Mouse (Mus musculus) CH12.LX (cell line): Measurements from ENCODE around the gene Atn1. TPM values are rescaled to one million over a fixed set of nuclear protein-coding genes. Genes with fewer than 3 reads are reported as not detected.
"Not testable (repeated sequence)": the region's sequence is repeated elsewhere in the genome, so short reads cannot be mapped to it uniquely, and the experiment has no call there.

ENCODE experiments used
- DNase-seq: peaks from one replicate; pipeline ENCODE4 v3.0.0-alpha.2; 2013; ENCODE audit errors: extremely low read depth
- H3K27ac ChIP-seq: 2 replicates; pipeline ENCODE4 v1.5.1; 2012; ENCODE audit warnings: low read depth, mild to moderate bottlenecking, control low read depth, moderate library complexity; ENCODE audit not compliant: insufficient read depth
- H3K27me3 ChIP-seq: replicated peaks from 2 replicates; pipeline ENCODE3; 2012; ENCODE audit warnings: inconsistent platforms
- H3K36me3 ChIP-seq, 2 experiments: replicated peaks in 1 of 2; 2 replicates each; pipeline versions ENCODE3 to v1.6.1; 2012; ENCODE audit warnings: inconsistent platforms in 1 of 2, low read length in 1 of 2, mild to moderate bottlenecking in 1 of 2, mixed read lengths in 1 of 2, moderate library complexity in 1 of 2; ENCODE audit not compliant: control insufficient read depth in 1 of 2, insufficient read depth in 1 of 2
- H3K4me1 ChIP-seq, 2 experiments: 2 replicates each; pipeline ENCODE4 v1.6.1; 2012; ENCODE audit warnings: inconsistent platforms in 1 of 2, moderate library complexity in 1 of 2; ENCODE audit not compliant: insufficient read depth in 2 of 2, control insufficient read depth in 1 of 2
- H3K4me2 ChIP-seq: 2 replicates; pipeline ENCODE4 v1.6.1; 2012; ENCODE audit warnings: low read depth, mild to moderate bottlenecking, control low read depth; ENCODE audit not compliant: poor library complexity, insufficient read depth, severe bottlenecking
- H3K4me3 ChIP-seq, 3 experiments: fragments of 150-350 bp in 1 of 3; sonication (generic) in 1 of 3; replicated peaks in 1 of 3; 2 replicates each; pipeline versions ENCODE3 to v1.5.1; 2011 to 2012; ENCODE audit warnings: low read depth in 2 of 3, low read length in 2 of 3, mild to moderate bottlenecking in 2 of 3, moderate library complexity in 2 of 3, control low read depth in 1 of 3, improper control_type of control experiment in 1 of 3, inconsistent platforms in 1 of 3, mixed read lengths in 1 of 3; ENCODE audit not compliant: poor library complexity in 1 of 3
- H3K79me2 ChIP-seq: replicated peaks from 2 replicates; pipeline ENCODE4 v1.6.1; 2012; ENCODE audit warnings: mild to moderate bottlenecking, moderate library complexity; ENCODE audit not compliant: control insufficient read depth, poor library complexity, insufficient read depth, severe bottlenecking; ENCODE audit errors: extremely low read depth
- H3K9ac ChIP-seq: 2 replicates; pipeline ENCODE4 v1.6.1; 2012; ENCODE audit warnings: low read depth, mild to moderate bottlenecking, control low read depth, moderate library complexity; ENCODE audit not compliant: insufficient read depth
- H3K9me3 ChIP-seq: replicated peaks from 2 replicates; pipeline ENCODE3; 2012; ENCODE audit warnings: low read length, inconsistent platforms, mixed read lengths
- BHLHE40 ChIP-seq: IDR thresholded peaks from 2 replicates; pipeline ENCODE4 v1.6.1; 2011; ENCODE audit warnings: mild to moderate bottlenecking, low read depth, low read length, improper control_type of control experiment
- CHD2 ChIP-seq: IDR thresholded peaks from 2 replicates; pipeline ENCODE4 v1.6.1; 2011; ENCODE audit warnings: low read length, improper control_type of control experiment
- CTCF ChIP-seq, 2 experiments: IDR thresholded peaks in 1 of 2; conservative IDR thresholded peaks in 1 of 2; 2 replicates each; pipeline ENCODE4 v1.5.1; 2011 to 2012; ENCODE audit warnings: low read depth in 2 of 2, low read length in 2 of 2, improper control_type of control experiment in 1 of 2, inconsistent platforms in 1 of 2, mild to moderate bottlenecking in 1 of 2, moderate library complexity in 1 of 2
- ELF1 ChIP-seq: IDR thresholded peaks from 2 replicates; pipeline ENCODE4 v1.6.1; 2014; ENCODE audit warnings: low read depth, mild to moderate bottlenecking, inconsistent platforms, low read length, improper control_type of control experiment
- EP300 ChIP-seq: IDR thresholded peaks from 2 replicates; pipeline ENCODE4 v1.6.1; 2011; ENCODE audit warnings: low read length, improper control_type of control experiment
- IRF4 ChIP-seq: IDR thresholded peaks from 2 replicates; pipeline ENCODE4 v1.6.1; 2014; ENCODE audit warnings: low read depth, mild to moderate bottlenecking, inconsistent platforms, low read length, improper control_type of control experiment
- JUND ChIP-seq: conservative IDR thresholded peaks from 2 replicates; pipeline ENCODE4 v1.6.1; 2011; ENCODE audit warnings: low read depth, low read length, improper control_type of control experiment
- MAFK ChIP-seq: IDR thresholded peaks from 2 replicates; pipeline ENCODE4 v1.6.1; 2011; ENCODE audit warnings: low read length, improper control_type of control experiment; ENCODE audit not compliant: insufficient replicate concordance
- MAZ ChIP-seq: IDR thresholded peaks from 2 replicates; pipeline ENCODE4 v1.6.1; 2012; ENCODE audit warnings: low read depth, mild to moderate bottlenecking, inconsistent platforms, low read length, improper control_type of control experiment, moderate library complexity
- MEF2A ChIP-seq: IDR thresholded peaks from 2 replicates; pipeline ENCODE4 v1.6.1; 2014; ENCODE audit warnings: low read depth, mild to moderate bottlenecking, inconsistent platforms, low read length, improper control_type of control experiment, borderline replicate concordance
- MXI1 ChIP-seq: IDR thresholded peaks from 2 replicates; pipeline ENCODE4 v1.6.1; 2011; ENCODE audit warnings: mild to moderate bottlenecking, low read depth, low read length, improper control_type of control experiment
- MYC ChIP-seq: IDR thresholded peaks from 2 replicates; pipeline ENCODE4 v1.6.1; 2011; ENCODE audit warnings: low read depth, mild to moderate bottlenecking, improper control_type of control experiment, low read length
- POLR2A ChIP-seq: IDR thresholded peaks from 2 replicates; pipeline ENCODE4 v1.6.1; 2011; ENCODE audit warnings: low read depth, mild to moderate bottlenecking, improper control_type of control experiment, low read length
- POLR2AphosphoS2 ChIP-seq: IDR thresholded peaks from 2 replicates; pipeline ENCODE4 v1.6.1; 2011; ENCODE audit warnings: low read depth, low read length, improper control_type of control experiment
- RAD21 ChIP-seq: IDR thresholded peaks from 2 replicates; pipeline ENCODE4 v1.6.1; 2011; ENCODE audit warnings: low read depth, mild to moderate bottlenecking, low read length, improper control_type of control experiment, moderate library complexity
- TBP ChIP-seq: conservative IDR thresholded peaks from 2 replicates; pipeline ENCODE4 v1.6.1; 2011; ENCODE audit warnings: low read depth, low read length, improper control_type of control experiment
- TCF12 ChIP-seq: IDR thresholded peaks from 2 replicates; pipeline ENCODE4 v1.6.1; 2014; ENCODE audit warnings: low read depth, mild to moderate bottlenecking, inconsistent platforms, low read length, improper control_type of control experiment
- USF2 ChIP-seq: conservative IDR thresholded peaks from 2 replicates; pipeline ENCODE4 v1.6.1; 2011; ENCODE audit warnings: low read depth, low read length, improper control_type of control experiment
- ZC3H11A ChIP-seq: IDR thresholded peaks from 2 replicates; pipeline ENCODE4 v1.6.1; 2012; ENCODE audit warnings: low read depth, mild to moderate bottlenecking, inconsistent platforms, low read length, improper control_type of control experiment
- ZNF384 ChIP-seq: IDR thresholded peaks from 2 replicates; pipeline ENCODE4 v1.6.1; 2012; ENCODE audit warnings: low read depth, low read length, improper control_type of control experiment, inconsistent platforms
- dilution Hi-C: fragments of 300-500 bp; cut with MboI; formaldehyde crosslinking; loops from 2 replicates; pipeline ENCODE4 v1.14.3; 2020; ENCODE audit warnings: low sequenced_read_pairs; ENCODE audit not compliant: extremely low pct_unique_long_range_greater_than_20kb, extremely low pct_ligation_motif_present
- in situ Hi-C: fragments of 300-500 bp; cut with MboI; formaldehyde crosslinking; loops from 3 replicates; pipeline ENCODE4 v1.14.3; 2019; ENCODE audit warnings: low sequenced_read_pairs, low pct_ligation_motif_present, low pct_unique_long_range_greater_than_20kb, mixed read lengths
- polyA plus RNA-seq: library from polyadenylated mRNA; unstranded; fragments of >175 nt; gene quantifications from 2 replicates; pipeline ENCODE4 v1.2.1, GENCODE M21; 2012; ENCODE audit warnings: low read depth; ENCODE audit not compliant: insufficient read length
- total RNA-seq, 2 experiments: library from RNA; depleted of rRNA; stranded (reverse); fragments of 300-350 nt in 1 of 2; fragments of >200 nt in 1 of 2; gene quantifications; 2 replicates each; pipeline ENCODE4 v1.2.3; 2012 to 2014

Gene Atn1
- total and polyA plus RNA-seq, 3 experiments: 1.7 to 35.1 (median 4.6) TPM

DNA sequence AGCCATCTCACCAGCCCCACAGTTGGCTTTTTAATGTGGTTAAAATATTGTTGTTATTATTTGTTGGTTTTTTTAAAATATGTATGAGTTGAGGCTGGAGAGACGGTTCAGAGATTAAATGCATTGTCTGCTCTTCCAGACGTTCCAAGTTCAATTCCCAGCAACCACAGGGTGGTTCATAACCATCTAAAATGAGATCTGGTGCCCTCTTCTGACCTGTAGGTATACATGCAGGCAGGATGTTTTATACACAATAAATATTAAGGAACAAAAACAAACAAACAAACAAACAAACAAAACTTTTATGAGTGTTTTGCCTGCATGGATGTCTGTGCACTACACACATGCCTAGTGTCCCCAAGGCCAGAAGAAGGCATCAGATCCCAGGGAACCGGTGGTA is 46.7 kb upstream of the Atn1 start:
- no peaks in the 10 kb centered on the region for H3K79me2 ChIP-seq
- H3K9me3 ChIP-seq: peaks cover 4% of the 10 kb centered on the region
- no peaks in the 10 kb centered on the region for H3K27me3 ChIP-seq
- dilution Hi-C loops: no loop called here
- H3K4me1 ChIP-seq: peaks cover 3 to 19% of the 10 kb centered on the region in 2 experiments; a peak in 2 of 4 replicates
- no peak overlapping the region for H3K4me2 ChIP-seq
- no peak overlapping the region for H3K9ac ChIP-seq
- no peak overlapping the region for H3K27ac ChIP-seq
- H3K36me3 ChIP-seq: peaks cover 0 to 8% of the 10 kb centered on the region in 2 experiments
- TF ChIP-seq JUND: no peak
- no peak for TF ChIP-seq POLR2A
- no peak for TF ChIP-seq ZC3H11A
- TF ChIP-seq MEF2A: no peak
- TF ChIP-seq USF2: no peak
- TF ChIP-seq ZNF384: 0 out of 2 replicates have a peak, but pooled peaks have one; percentile 5
- TF ChIP-seq MAFK: no peak
- no peak for TF ChIP-seq EP300
- TF ChIP-seq CTCF (conservative IDR thresholded peaks at IDR 0.05 in 1 of 2, IDR thresholded peaks at IDR 0.05 in 1 of 2; ENCODE audit: low read depth in 2 of 2, low read length in 2 of 2): peak in 1 of 2 experiments; percentile 16; a peak in 1 of 4 replicates
- TF ChIP-seq MXI1: no peak
- TF ChIP-seq ELF1: no peak
- peak; percentile 3 for TF ChIP-seq RAD21
- DNase-seq: no peak
- in situ Hi-C loops: no loop called here
- no peak overlapping the region for H3K4me3 ChIP-seq

DNA sequence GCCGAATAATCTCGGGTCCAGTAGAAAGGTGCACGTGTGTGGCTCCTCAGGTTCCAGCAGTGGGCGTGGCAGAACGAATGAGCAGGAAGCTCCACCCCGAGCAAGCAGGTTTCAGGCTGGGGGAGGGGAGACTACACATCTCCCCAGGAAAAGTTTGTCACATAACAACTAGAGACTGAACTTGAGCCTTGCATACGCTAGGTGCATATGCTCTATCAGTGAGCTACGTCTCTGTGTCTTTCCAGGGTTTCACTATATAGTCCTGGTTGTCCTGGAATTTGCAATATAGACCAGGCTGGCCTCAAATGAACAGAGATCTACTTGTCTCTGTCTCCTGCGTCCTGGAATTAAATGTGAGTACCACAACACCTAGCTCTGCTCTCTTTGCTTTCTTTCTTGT is 46.1 kb upstream of the Atn1 start:
- H3K9ac ChIP-seq: not testable (repeated sequence)

DNA sequence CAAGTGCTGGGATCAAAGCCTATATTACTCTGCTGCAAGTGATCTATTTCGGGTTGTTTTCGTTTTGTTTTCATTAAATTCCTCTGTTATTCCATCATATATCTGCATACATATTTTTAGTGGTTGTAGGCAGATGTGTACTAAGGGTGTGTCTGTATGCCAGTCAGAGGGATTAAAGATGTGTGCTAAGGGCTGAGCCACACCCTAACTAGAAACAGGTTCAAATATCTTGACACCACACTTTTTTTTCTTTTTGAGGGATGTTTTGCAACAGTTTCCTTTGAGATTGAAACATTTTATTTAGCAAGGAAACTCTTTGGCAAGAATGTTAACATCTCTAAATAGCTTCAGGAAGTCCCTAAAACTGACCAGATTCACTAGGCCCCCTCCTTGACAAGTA is 39.9 kb upstream of the Atn1 start:
- Histone ChIP-seq H3K27me3 (no peaks in the 10 kb centered on the region), H3K9me3 (no peaks in the 10 kb centered on the region), H3K4me1 (no peaks in the 10 kb centered on the region), H3K36me3 (peaks cover 0 to 2% of the 10 kb centered on the region in 2 experiments), H3K4me2 (no peak overlapping the region), H3K4me3 (no peak overlapping the region), H3K79me2 (no peaks in the 10 kb centered on the region), H3K27ac (no peak overlapping the region), H3K9ac (no peak overlapping the region)
- TF ChIP-seq POLR2AphosphoS2: peak; percentile 76; the same call in 1 of the 2 replicates
- TF ChIP-seq MAZ: no peak
- DNase-seq: no peak
- in situ Hi-C loops (no loop called here), dilution Hi-C loops (no loop called here)

More for the DNA sequence above, 46.1 kb upstream of the Atn1 start:
- H3K36me3 ChIP-seq, dilution Hi-C loops, H3K4me3 ChIP-seq, H3K9me3 ChIP-seq, H3K27me3 ChIP-seq, in situ Hi-C loops, H3K79me2 ChIP-seq: not testable (repeated sequence)
- TF ChIP-seq TCF12 (0 out of 2 replicates have a peak, but pooled peaks have one; percentile 18), BHLHE40 (peak; percentile 43; the same call in 1 of the 2 replicates), CHD2 (peak; percentile 36; the same call in 1 of the 2 replicates), TBP (0 out of 2 replicates have a peak, but pooled peaks have one; percentile 16), MYC (0 out of 2 replicates have a peak, but pooled peaks have one; percentile 34), IRF4 (peak; percentile 29; the same call in 1 of the 2 replicates)
- peak overlapping the region; percentile 42 for H3K27ac ChIP-seq
- peak overlapping the region; percentile 54 for H3K4me2 ChIP-seq
- H3K4me1 ChIP-seq: peaks cover 3 to 19% of the 10 kb centered on the region in 2 experiments; a peak in 2 of 4 replicates
- DNase-seq: peak; percentile 49
